Mouse (Mus musculus) MEL (cell line): ENCODE measurements at regions not wholly inside any gene's neighbourhood (a gene's known extent, or its start where the extent isn't known, plus 50 kb on each side); places are given as distances from the start of the nearest gene placed in this dataset.

Source experiments
- DNase-seq: peaks from one replicate; pipeline ENCODE4 v3.0.0; 2011; ENCODE audit warnings: low read depth, low spot score
- H3K27ac ChIP-seq: 2 replicates; pipeline ENCODE4 v1.5.1; 2012; ENCODE audit warnings: low read depth, mild to moderate bottlenecking, control low read depth, low read length, moderate library complexity; ENCODE audit not compliant: control insufficient read depth
- H3K27me3 ChIP-seq, 2 experiments: fragments of 150-350 bp in 1 of 2; sonication (generic) in 1 of 2; 2 replicates each; pipeline ENCODE4 v1.6.1; 2012; ENCODE audit warnings: low read length in 2 of 2, mild to moderate bottlenecking in 2 of 2, improper control_type of control experiment in 1 of 2, moderate library complexity in 1 of 2; ENCODE audit not compliant: insufficient read depth in 2 of 2, control insufficient read depth in 1 of 2
- H3K36me3 ChIP-seq, 2 experiments: 2 replicates each; pipeline ENCODE4 v1.6.1; 2012 to 2014; ENCODE audit warnings: low read length in 2 of 2, improper control_type of control experiment in 1 of 2, inconsistent platforms in 1 of 2, mild to moderate bottlenecking in 1 of 2; ENCODE audit not compliant: insufficient read depth in 2 of 2, control insufficient read depth in 1 of 2
- H3K4me1 ChIP-seq, 2 experiments: fragments of 150-350 bp in 1 of 2; sonication (generic) in 1 of 2; 2 replicates each; pipeline ENCODE4 v1.6.1; 2012; ENCODE audit warnings: low read length in 2 of 2, improper control_type of control experiment in 1 of 2, mild to moderate bottlenecking in 1 of 2; ENCODE audit not compliant: insufficient read depth in 2 of 2, control insufficient read depth in 1 of 2
- H3K4me3 ChIP-seq, 2 experiments: fragments of 150-350 bp in 1 of 2; sonication (generic) in 1 of 2; 2 replicates each; pipeline ENCODE4 v1.5.1; 2012; ENCODE audit warnings: low read depth in 2 of 2, low read length in 2 of 2, mild to moderate bottlenecking in 2 of 2, moderate library complexity in 2 of 2, control low read depth in 1 of 2, improper control_type of control experiment in 1 of 2; ENCODE audit not compliant: control insufficient read depth in 1 of 2, insufficient read depth in 1 of 2
- H3K79me2 ChIP-seq: 2 replicates; pipeline ENCODE4 v1.6.1; 2012; ENCODE audit warnings: mild to moderate bottlenecking, low read length, moderate library complexity; ENCODE audit not compliant: control insufficient read depth, poor library complexity, insufficient read depth
- H3K9ac ChIP-seq: 2 replicates; pipeline ENCODE4 v1.6.1; 2012; ENCODE audit warnings: low read depth, mild to moderate bottlenecking, control low read depth, low read length, moderate library complexity; ENCODE audit not compliant: control insufficient read depth, poor library complexity, severe bottlenecking
- H3K9me3 ChIP-seq: fragments of 150-350 bp; sonication (generic); replicated peaks from 2 replicates; pipeline ENCODE4 v1.6.1; 2012; ENCODE audit warnings: mild to moderate bottlenecking, low read length, improper control_type of control experiment, moderate library complexity; ENCODE audit not compliant: insufficient read depth
- CTCF ChIP-seq, 3 experiments: IDR thresholded peaks in 2 of 3; conservative IDR thresholded peaks in 1 of 3; 2 replicates each; pipeline ENCODE4 v1.5.1; 2011 to 2012; ENCODE audit warnings: low read length in 3 of 3, low read depth in 2 of 3, mild to moderate bottlenecking in 2 of 3, improper control_type of control experiment in 1 of 3, inconsistent platforms in 1 of 3, mixed read lengths in 1 of 3, moderate library complexity in 1 of 3; ENCODE audit not compliant: control insufficient read depth in 1 of 3, insufficient read depth in 1 of 3, poor library complexity in 1 of 3, severe bottlenecking in 1 of 3
- ELF1 ChIP-seq: IDR thresholded peaks from 2 replicates; pipeline ENCODE4 v1.6.1; 2014; ENCODE audit warnings: low read depth, mild to moderate bottlenecking, inconsistent platforms, low read length, improper control_type of control experiment, moderate library complexity
- GABPA ChIP-seq: IDR thresholded peaks from 2 replicates; pipeline ENCODE4 v1.6.1; 2012; ENCODE audit warnings: low read depth, mild to moderate bottlenecking, inconsistent platforms, low read length, improper control_type of control experiment, moderate library complexity
- GATA1 ChIP-seq: IDR thresholded peaks from 2 replicates; pipeline ENCODE4 v1.6.1; 2011; ENCODE audit warnings: low read depth, low read length, improper control_type of control experiment
- HCFC1 ChIP-seq: IDR thresholded peaks from 2 replicates; pipeline ENCODE4 v1.6.1; 2012; ENCODE audit warnings: low read depth, mild to moderate bottlenecking, inconsistent platforms, low read length, improper control_type of control experiment, moderate library complexity
- JUND ChIP-seq: IDR thresholded peaks from 2 replicates; pipeline ENCODE4 v1.6.1; 2011; ENCODE audit warnings: low read depth, mild to moderate bottlenecking, improper control_type of control experiment, low read length
- KAT2A ChIP-seq: conservative IDR thresholded peaks from 2 replicates; pipeline ENCODE4 v1.6.1; 2012; ENCODE audit warnings: low read depth, low read length, improper control_type of control experiment, inconsistent platforms
- MAFK ChIP-seq: IDR thresholded peaks from 2 replicates; pipeline ENCODE4 v1.6.1; 2011; ENCODE audit warnings: low read depth, mild to moderate bottlenecking, low read length, improper control_type of control experiment, borderline replicate concordance
- MAZ ChIP-seq: IDR thresholded peaks from 2 replicates; pipeline ENCODE4 v1.6.1; 2012; ENCODE audit warnings: low read depth, mild to moderate bottlenecking, inconsistent platforms, low read length, improper control_type of control experiment
- MEF2A ChIP-seq: IDR thresholded peaks from 2 replicates; pipeline ENCODE4 v1.6.1; 2014; ENCODE audit warnings: low read depth, mild to moderate bottlenecking, inconsistent platforms, low read length, improper control_type of control experiment; ENCODE audit not compliant: poor library complexity, insufficient replicate concordance, severe bottlenecking; ENCODE audit errors: extremely low read depth
- MXI1 ChIP-seq: IDR thresholded peaks from 2 replicates; pipeline ENCODE4 v1.6.1; 2011; ENCODE audit warnings: mild to moderate bottlenecking, low read depth, low read length, improper control_type of control experiment
- MYB ChIP-seq: IDR thresholded peaks from 2 replicates; pipeline ENCODE4 v1.6.1; 2011; ENCODE audit warnings: mild to moderate bottlenecking, low read depth, low read length, improper control_type of control experiment
- NELFE ChIP-seq: IDR thresholded peaks from 2 replicates; pipeline ENCODE4 v1.6.1; 2011; ENCODE audit warnings: low read depth, low read length, improper control_type of control experiment
- NRF1 ChIP-seq: IDR thresholded peaks from 2 replicates; pipeline ENCODE4 v1.6.1; 2014; ENCODE audit warnings: low read depth, mild to moderate bottlenecking, inconsistent platforms, low read length, improper control_type of control experiment, moderate library complexity; ENCODE audit not compliant: poor library complexity, insufficient read depth, severe bottlenecking
- POLR2A ChIP-seq, 2 experiments: IDR thresholded peaks; 2 replicates each; pipeline ENCODE4 v1.6.1; 2011 to 2012; ENCODE audit warnings: low read length in 2 of 2, mild to moderate bottlenecking in 2 of 2, control low read depth in 1 of 2, improper control_type of control experiment in 1 of 2, low read depth in 1 of 2, moderate library complexity in 1 of 2; ENCODE audit not compliant: control insufficient read depth in 1 of 2, insufficient read depth in 1 of 2, poor library complexity in 1 of 2
- POLR2AphosphoS2 ChIP-seq: IDR thresholded peaks from 2 replicates; pipeline ENCODE4 v1.6.1; 2011; ENCODE audit warnings: low read length, improper control_type of control experiment
- POLR2AphosphoS5 ChIP-seq: IDR thresholded peaks from 2 replicates; pipeline ENCODE4 v1.6.1; 2012; ENCODE audit warnings: low read depth, borderline replicate concordance, mild to moderate bottlenecking, inconsistent platforms, low read length, moderate library complexity, mixed read lengths
- RCOR1 ChIP-seq: IDR thresholded peaks from 2 replicates; pipeline ENCODE4 v1.6.1; 2012; ENCODE audit warnings: low read depth, mild to moderate bottlenecking, inconsistent platforms, low read length, improper control_type of control experiment
- SMC3 ChIP-seq: IDR thresholded peaks from 2 replicates; pipeline ENCODE4 v1.6.1; 2011; ENCODE audit warnings: low read depth, low read length, improper control_type of control experiment
- UBTF ChIP-seq: IDR thresholded peaks from 2 replicates; pipeline ENCODE4 v1.6.1; 2012; ENCODE audit warnings: low read depth, mild to moderate bottlenecking, inconsistent platforms, low read length, improper control_type of control experiment, moderate library complexity, borderline replicate concordance; ENCODE audit not compliant: insufficient read depth
- USF1 ChIP-seq: IDR thresholded peaks from 2 replicates; pipeline ENCODE4 v1.6.1; 2014; ENCODE audit warnings: low read depth, mild to moderate bottlenecking, inconsistent platforms, low read length, improper control_type of control experiment, moderate library complexity
- ZC3H11A ChIP-seq: IDR thresholded peaks from 2 replicates; pipeline ENCODE4 v1.6.1; 2012; ENCODE audit warnings: low read depth, mild to moderate bottlenecking, inconsistent platforms, low read length, improper control_type of control experiment
- ZKSCAN1 ChIP-seq: IDR thresholded peaks from 2 replicates; pipeline ENCODE4 v1.6.1; 2012; ENCODE audit warnings: low read depth, mild to moderate bottlenecking, inconsistent platforms, low read length, improper control_type of control experiment, moderate library complexity
- ZMIZ1 ChIP-seq: IDR thresholded peaks from 2 replicates; pipeline ENCODE4 v1.6.1; 2012; ENCODE audit warnings: low read depth, mild to moderate bottlenecking, inconsistent platforms, low read length, improper control_type of control experiment, moderate library complexity

GRCm38 (mm10) chr4:11903861-11904260 is 77.2 kb downstream of the Gm10604 start:
- Histone ChIP-seq H3K9ac (no peak overlapping the region), H3K4me1 (0 out of 4 replicates have a peak, but pooled peaks cover 0 to 4% of the 10 kb centered on the region in 2 experiments), H3K36me3 (peaks cover 0 to 2% of the 10 kb centered on the region in 2 experiments; a peak in 1 of 4 replicates), H3K27me3 (no peaks in the 10 kb centered on the region), H3K4me3 (no peak overlapping the region), H3K27ac (no peak overlapping the region), H3K79me2 (no peaks in the 10 kb centered on the region), H3K9me3 (no peaks in the 10 kb centered on the region)
- TF ChIP-seq CTCF (IDR thresholded peaks at IDR 0.05 in 2 of 3, conservative IDR thresholded peaks at IDR 0.05 in 1 of 3; ENCODE audit: control insufficient read depth in 1 of 3, insufficient read depth in 1 of 3, low read depth in 2 of 3, low read length in 3 of 3, poor library complexity in 1 of 3, severe bottlenecking in 1 of 3) (peak; percentile 5 to 8 (median 8); a peak in 2 of 6 replicates), MAZ (no peak), GATA1 (no peak), JUND (no peak)
- DNase-seq, result no peak

GRCm38 (mm10) chr4:11903401-11903800 is 77.7 kb downstream of the Gm10604 start:
- Histone ChIP-seq H3K79me2 (no peaks in the 10 kb centered on the region), H3K9ac (no peak overlapping the region), H3K27me3 (no peaks in the 10 kb centered on the region), H3K4me1 (0 out of 4 replicates have a peak, but pooled peaks cover 0 to 4% of the 10 kb centered on the region in 2 experiments), H3K9me3 (no peaks in the 10 kb centered on the region), H3K4me3 (no peak overlapping the region), H3K27ac (no peak overlapping the region), H3K36me3 (peaks cover 0 to 2% of the 10 kb centered on the region in 2 experiments; a peak in 1 of 4 replicates)
- TF ChIP-seq POLR2AphosphoS5 (no peak), ZKSCAN1 (no peak), HCFC1 (no peak), POLR2A (IDR thresholded peaks at IDR 0.05; ENCODE audit: control insufficient read depth in 1 of 2, insufficient read depth in 1 of 2, low read depth in 1 of 2, low read length in 2 of 2, poor library complexity in 1 of 2) (no peak), UBTF (no peak), NELFE (no peak), POLR2AphosphoS2 (no peak), ELF1 (no peak), SMC3 (no peak), USF1 (no peak), JUND (no peak), RCOR1 (no peak)
- DNase-seq, result no peak

DNA sequence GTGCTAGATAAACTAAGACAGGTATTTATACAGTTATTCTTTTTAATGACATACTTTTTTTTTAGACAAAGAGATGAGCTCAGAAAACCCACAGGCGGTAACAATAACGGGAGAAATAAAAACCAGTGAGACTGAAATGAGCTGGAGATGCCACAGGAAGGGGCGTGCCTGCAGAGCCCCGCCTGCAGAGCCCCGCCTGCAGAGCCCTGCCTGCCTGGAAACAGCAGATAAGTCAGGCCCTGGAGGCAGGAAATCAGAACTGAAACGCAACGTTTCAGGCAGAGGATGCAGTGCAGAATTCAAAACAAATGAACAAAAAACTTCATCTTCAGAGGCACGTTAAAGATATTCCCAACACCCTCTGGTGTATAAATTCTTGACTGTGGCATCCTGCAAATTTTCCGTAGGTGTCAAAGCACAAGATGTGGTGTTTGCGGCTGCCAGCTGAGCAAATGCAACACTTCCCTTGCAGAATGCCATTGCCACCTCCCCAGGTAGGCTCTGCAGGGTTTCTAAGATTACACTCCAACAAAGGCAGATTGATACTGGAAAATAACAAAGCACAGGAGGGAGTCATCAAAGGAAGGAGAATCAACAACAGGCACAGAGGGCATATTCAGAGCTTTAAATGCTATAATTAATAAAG is 81.0 kb downstream of the Gm10604 start:
- Histone ChIP-seq H3K27ac (no peak overlapping the region), H3K4me3 (no peak overlapping the region)
- DNase-seq, result peak; percentile 76
- no peak for TF ChIP-seq JUND
- no peak for TF ChIP-seq KAT2A
- 0 out of 2 replicates have a peak, but pooled peaks have one; percentile 27 for TF ChIP-seq MAZ
- peak; percentile 12; the same call in 1 of the 2 replicates for TF ChIP-seq GATA1
- TF ChIP-seq ZC3H11A, result no peak
- TF ChIP-seq MXI1, result no peak
- TF ChIP-seq GABPA, result no peak
- TF ChIP-seq UBTF, result no peak
- no peak for TF ChIP-seq MAFK
- no peak for TF ChIP-seq ZKSCAN1
- TF ChIP-seq ZMIZ1, result no peak
- no peak for TF ChIP-seq MYB
- no peak for TF ChIP-seq MEF2A
- no peak for TF ChIP-seq NRF1

More for the DNA sequence above, 81.0 kb downstream of the Gm10604 start:
- Histone ChIP-seq H3K9me3 (no peaks in the 10 kb centered on the region), H3K27me3 (peaks cover 0 to under 1% of the 10 kb centered on the region in 2 experiments; a peak in 1 of 4 replicates), H3K4me1 (0 out of 4 replicates have a peak, but pooled peaks cover 0 to 4% of the 10 kb centered on the region in 2 experiments), H3K9ac (no peak overlapping the region), H3K36me3 (peaks cover 0 to 2% of the 10 kb centered on the region in 2 experiments; a peak in 1 of 4 replicates), H3K79me2 (no peaks in the 10 kb centered on the region)
